Mouse (Mus musculus): ENCODE results near the gene Foxp4.
A peak's percentile ranks its signal among the peaks of the same experiment; 100 is the strongest.

Foxp4 gene

GRCm38 (mm10) chr17:47924383-47925339 lies at the start of gene Foxp4:
Gene Foxp4 (minus strand): TSS chr17:47924645.
- DNase-seq: peak; percentile 65 to 72

GRCm38 (mm10) chr17:47973563-47974472 lies 49.4 kb upstream of the Foxp4 start:
- DNase-seq: peak; percentile 4 to 13

- DNase-seq: no peak
Observed at GRCm38 (mm10) chr17:47965885-47966505, 41.5 kb upstream of the Foxp4 start.

- DNase-seq: no peak
Observed at GRCm38 (mm10) chr17:47958046-47958790, 33.8 kb upstream of the Foxp4 start.

- DNase-seq: no peak
Observed at GRCm38 (mm10) chr17:47956486-47956885, 32.0 kb upstream of the Foxp4 start.

- no peak for DNase-seq
Observed at GRCm38 (mm10) chr17:47955054-47955741, 30.8 kb upstream of the Foxp4 start.

- DNase-seq: no peak
Observed at GRCm38 (mm10) chr17:47953231-47953630, 28.8 kb upstream of the Foxp4 start.

- DNase-seq: no peak
Observed at GRCm38 (mm10) chr17:47952368-47953081, 28.1 kb upstream of the Foxp4 start.

- no peak for DNase-seq
Observed at GRCm38 (mm10) chr17:47951452-47951851, 27.0 kb upstream of the Foxp4 start.

- no peak for DNase-seq
Observed at GRCm38 (mm10) chr17:47950831-47951230, 26.4 kb upstream of the Foxp4 start.

- DNase-seq: no peak
Observed at GRCm38 (mm10) chr17:47949441-47949840, 25.0 kb upstream of the Foxp4 start.

GRCm38 (mm10) chr17:47948753-47949152 lies 24.3 kb upstream of the Foxp4 start:
- DNase-seq: no peak

GRCm38 (mm10) chr17:47946921-47947420 lies 22.5 kb upstream of the Foxp4 start:
- DNase-seq: no peak

- no peak for DNase-seq
Observed at GRCm38 (mm10) chr17:47946111-47946510, 21.7 kb upstream of the Foxp4 start.

- no peak for DNase-seq
Observed at GRCm38 (mm10) chr17:47943103-47943870, 18.8 kb upstream of the Foxp4 start.

GRCm38 (mm10) chr17:47942008-47942407 lies 17.6 kb upstream of the Foxp4 start:
- no peak for DNase-seq

- DNase-seq: no peak
Observed at GRCm38 (mm10) chr17:47938839-47939238, 14.4 kb upstream of the Foxp4 start.

- no peak for DNase-seq
Observed at GRCm38 (mm10) chr17:47937926-47938600, 13.6 kb upstream of the Foxp4 start.

GRCm38 (mm10) chr17:47936591-47936990 lies 12.1 kb upstream of the Foxp4 start:
- DNase-seq: no peak
